Mouse (Mus musculus) heart, embryonic 11.5 days (tissue): Measurements from ENCODE around the gene Btbd35f5. TPM values are rescaled to one million over a fixed set of nuclear protein-coding genes. Genes with fewer than 3 reads are reported as not detected.
"Not testable (repeated sequence)": the region's sequence is repeated elsewhere in the genome, so short reads cannot be mapped to it uniquely, and the experiment has no call there.

Source experiments
- ATAC-seq: fragments of 200-750 bp; cut with Nextera tagmentation; replicated peaks from 2 replicates; pipeline ENCODE4 v1.8.0; 2017; ENCODE audit warnings: moderate library complexity; ENCODE audit not compliant: insufficient number of reproducible peaks, low FRiP score, low TSS enrichment
- H3K27ac ChIP-seq: fragments of 300-500 bp; sonication (generic); 2 replicates; pipeline ENCODE4 v1.5.1; 2014; ENCODE audit warnings: mild to moderate bottlenecking, low read depth, low read length
- H3K27me3 ChIP-seq: fragments of 300-500 bp; sonication (generic); 2 replicates; pipeline ENCODE4 v1.6.1; 2014; ENCODE audit warnings: mild to moderate bottlenecking, low read length, mixed read lengths; ENCODE audit not compliant: control insufficient read depth, insufficient read depth
- H3K36me3 ChIP-seq: fragments of 300-500 bp; sonication (generic); 2 replicates; pipeline ENCODE4 v1.6.1; 2014; ENCODE audit warnings: mild to moderate bottlenecking, low read length, moderate library complexity, mixed read lengths; ENCODE audit not compliant: control insufficient read depth, insufficient read depth
- H3K4me1 ChIP-seq: fragments of 300-500 bp; sonication (generic); 2 replicates; pipeline ENCODE4 v1.6.1; 2014; ENCODE audit warnings: low read length; ENCODE audit not compliant: control insufficient read depth, insufficient read depth
- H3K4me2 ChIP-seq: fragments of 300-500 bp; sonication (generic); 2 replicates; pipeline ENCODE4 v1.6.1; 2014; ENCODE audit warnings: mild to moderate bottlenecking, moderate library complexity
- H3K4me3 ChIP-seq: fragments of 300-500 bp; sonication (generic); 2 replicates; pipeline ENCODE4 v1.5.1; 2014; ENCODE audit warnings: low read depth, low read length
- H3K9ac ChIP-seq: fragments of 300-500 bp; sonication (generic); 2 replicates; pipeline ENCODE4 v1.6.1; 2014; ENCODE audit warnings: mild to moderate bottlenecking, low read depth, low read length, moderate library complexity
- H3K9me3 ChIP-seq: fragments of 300-500 bp; sonication (generic); replicated peaks from 2 replicates; pipeline ENCODE4 v1.6.1; 2016; ENCODE audit warnings: low read length; ENCODE audit not compliant: control insufficient read depth
- WGBS: fragments of 180-500 bp; shearing (Covaris S2); extraction: QIAGEN DNeasy Blood & Tissue Kit; methylation state at CpG from one replicate; pipeline ENCODE4 v1.1.7; 2014; ENCODE audit not compliant: insufficient replicate concordance; 5-methylcytosine and 5-hydroxymethylcytosine counted together
- polyA plus RNA-seq: library from polyadenylated mRNA; unstranded; fragments of >200 nt; fragmentation: Nextera tagmentation; extraction: Ambion mirVana; gene quantifications from 2 replicates; pipeline ENCODE4 v1.2.1, GENCODE M21; 2014

Gene Btbd35f5
- not detected in 2 replicates for polyA plus RNA-seq

- H3K4me2 ChIP-seq, H3K36me3 ChIP-seq, H3K27ac ChIP-seq, ATAC-seq, H3K9me3 ChIP-seq, H3K4me3 ChIP-seq, H3K9ac ChIP-seq, H3K27me3 ChIP-seq, H3K4me1 ChIP-seq: not testable (repeated sequence)
- WGBS, result no CpG with 5 or more reads among the region's 3 CpGs
Observed at GRCm38 (mm10) chrX:32973597-32973996, at the start of gene Btbd35f5. Gene Btbd35f5, plus strand, starts transcription at chrX:32973897.

- H3K4me1 ChIP-seq, H3K36me3 ChIP-seq, H3K9ac ChIP-seq, H3K4me3 ChIP-seq, ATAC-seq, H3K4me2 ChIP-seq, H3K27ac ChIP-seq, H3K27me3 ChIP-seq, H3K9me3 ChIP-seq: not testable (repeated sequence)
- no CpG with 5 or more reads among the region's 1 CpGs for WGBS
Observed at GRCm38 (mm10) chrX:32941468-32941867, 32.2 kb upstream of the Btbd35f5 start, which contains the start of gene Gm21789. Gene Gm21789, plus strand, starts transcription at chrX:32941768.

Other genes starting within 250 kb of the Btbd35f5 start
- not detected in 2 replicates for gene Btbd35f21, start 247.8 kb upstream of the Btbd35f5 start, polyA plus RNA-seq
- not detected in 2 replicates for gene Btbd35f30, start 79.3 kb upstream of the Btbd35f5 start, polyA plus RNA-seq
- not detected in 2 replicates for gene Gm21789, start 32.1 kb upstream of the Btbd35f5 start, polyA plus RNA-seq